Mouse (Mus musculus): ENCODE measurements around the gene Ggta1. TPM values are rescaled to one million over a fixed set of nuclear protein-coding genes. Genes with fewer than 3 reads are reported as not detected.

Gene Ggta1
- polyA plus RNA-seq, 1 experiment from 2014 or later = 16.4 TPM

DNA sequence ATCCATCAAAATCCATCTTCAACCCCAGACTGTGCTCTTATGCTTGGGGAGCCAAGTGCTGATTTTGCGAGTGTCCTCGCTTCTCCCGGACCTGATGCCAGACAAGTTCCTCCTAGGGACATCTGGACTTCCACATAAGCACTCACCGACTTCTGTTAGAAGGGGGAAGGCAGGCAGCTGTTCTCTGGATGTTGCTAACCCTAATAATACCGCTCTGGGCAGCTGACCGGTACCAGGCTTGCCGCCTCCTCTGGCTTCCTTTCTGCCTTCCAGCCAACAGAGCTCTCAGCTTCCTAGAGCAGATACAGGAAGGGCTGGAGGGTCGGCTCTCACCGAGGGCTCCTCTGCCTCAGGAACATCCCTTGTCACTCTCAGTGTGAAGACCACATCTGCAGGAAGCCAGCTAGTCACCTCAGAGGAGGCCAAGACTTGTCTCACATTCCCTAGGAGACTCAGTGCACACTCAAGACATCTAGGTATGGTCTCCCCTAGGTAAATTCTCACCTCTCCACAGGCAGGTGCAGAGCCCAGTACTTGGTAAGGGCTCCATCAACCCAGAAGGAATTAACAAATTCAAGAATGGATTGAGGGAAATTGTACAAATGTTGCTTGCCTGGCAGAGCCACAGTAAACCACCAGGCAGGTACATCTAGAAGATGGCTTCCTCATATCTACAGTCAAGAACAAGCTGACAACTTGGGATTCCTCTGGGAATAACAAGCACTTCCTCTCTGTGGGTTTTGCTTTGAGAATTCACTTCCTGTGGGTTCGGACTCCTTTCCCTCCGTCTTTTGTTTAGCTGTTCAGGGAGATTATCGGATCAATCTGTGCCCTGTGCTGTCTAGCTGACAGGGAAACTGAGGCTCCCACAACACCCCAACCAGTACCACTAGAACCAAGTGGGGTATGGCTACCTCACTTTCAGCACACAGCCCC lies 13.1 kb downstream of the Ggta1 start:
- Histone ChIP-seq H3K4me3 (ENCODE audit: low read depth, low read length) (no peak overlapping the region), H3K9ac (no peak overlapping the region), H3K27me3 (ENCODE audit: insufficient read depth, low read length) (no peaks in the 10 kb centered on the region), H3K27ac (ENCODE audit: low read depth) (no peak overlapping the region; the same call in 1 of the 2 replicates), H3K4me2 (no peak overlapping the region), H3K9me3 (ENCODE audit: low read depth, low read length) (no peaks in the 10 kb centered on the region), H3K36me3 (ENCODE audit: insufficient read depth) (no peaks in the 10 kb centered on the region), H3K4me1 (ENCODE audit: insufficient read depth) (peaks cover 14% of the 10 kb centered on the region; the same call in 1 of the 2 replicates)
- ATAC-seq (ENCODE audit: insufficient read depth) (no peak), DNase-seq (peak; percentile 19)
- TF ChIP-seq CTCF (IDR thresholded peaks at IDR 0.05; ENCODE audit: low read depth) = no peak
- 67% methylated on average over 12 of the region's 12 CpGs for WGBS

DNA sequence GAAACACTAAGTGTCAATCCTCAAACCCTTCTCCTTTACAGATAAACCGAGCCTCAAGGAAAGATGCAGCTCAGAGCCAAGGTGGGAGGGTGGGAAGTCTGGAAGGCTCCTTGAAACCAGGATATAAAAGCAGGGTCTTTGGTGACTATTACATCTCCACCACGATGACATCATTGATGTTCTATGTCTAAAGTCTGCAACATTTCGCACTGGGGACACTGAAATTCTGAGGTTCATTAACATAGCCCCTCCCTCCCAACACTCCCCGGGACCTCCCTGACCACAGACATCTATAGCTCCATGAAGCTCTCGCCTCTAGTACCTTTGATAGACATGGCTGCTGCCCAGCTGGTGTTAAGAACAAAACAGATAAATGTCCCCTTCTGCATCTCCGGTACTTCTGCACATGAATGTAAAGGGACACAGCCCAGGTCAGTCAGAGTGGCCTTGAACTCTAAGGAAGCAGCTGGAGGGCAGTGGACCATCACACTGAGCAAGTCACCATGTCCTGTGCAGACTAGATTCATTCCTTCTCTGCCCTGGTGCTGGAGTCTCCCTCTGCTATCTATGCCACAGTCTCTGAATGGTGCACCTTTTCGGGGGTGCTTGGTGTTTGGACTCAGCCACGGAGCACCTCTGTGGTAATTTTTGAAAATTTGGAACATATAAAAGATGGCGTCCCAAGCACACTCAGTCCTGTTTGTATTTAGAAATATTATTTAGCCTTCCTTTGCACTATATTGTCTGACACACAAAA lies 13.9 kb downstream of the Ggta1 start:
- Histone ChIP-seq H3K36me3 (ENCODE audit: insufficient read depth) (no peaks in the 10 kb centered on the region), H3K4me3 (ENCODE audit: low read depth, low read length) (no peak overlapping the region), H3K4me1 (ENCODE audit: insufficient read depth) (peaks cover 22% of the 10 kb centered on the region; the same call in 1 of the 2 replicates), H3K27ac (ENCODE audit: low read depth) (no peak overlapping the region; the same call in 1 of the 2 replicates), H3K9me3 (ENCODE audit: low read depth, low read length) (no peaks in the 10 kb centered on the region), H3K9ac (no peak overlapping the region), H3K27me3 (ENCODE audit: insufficient read depth, low read length) (no peaks in the 10 kb centered on the region), H3K4me2 (no peak overlapping the region)
- no peak for TF ChIP-seq CTCF (IDR thresholded peaks at IDR 0.05; ENCODE audit: low read depth)
- ATAC-seq (ENCODE audit: insufficient read depth) (no peak), DNase-seq (no peak)
- WGBS = 80% methylated on average over 9 of the region's 9 CpGs

DNA sequence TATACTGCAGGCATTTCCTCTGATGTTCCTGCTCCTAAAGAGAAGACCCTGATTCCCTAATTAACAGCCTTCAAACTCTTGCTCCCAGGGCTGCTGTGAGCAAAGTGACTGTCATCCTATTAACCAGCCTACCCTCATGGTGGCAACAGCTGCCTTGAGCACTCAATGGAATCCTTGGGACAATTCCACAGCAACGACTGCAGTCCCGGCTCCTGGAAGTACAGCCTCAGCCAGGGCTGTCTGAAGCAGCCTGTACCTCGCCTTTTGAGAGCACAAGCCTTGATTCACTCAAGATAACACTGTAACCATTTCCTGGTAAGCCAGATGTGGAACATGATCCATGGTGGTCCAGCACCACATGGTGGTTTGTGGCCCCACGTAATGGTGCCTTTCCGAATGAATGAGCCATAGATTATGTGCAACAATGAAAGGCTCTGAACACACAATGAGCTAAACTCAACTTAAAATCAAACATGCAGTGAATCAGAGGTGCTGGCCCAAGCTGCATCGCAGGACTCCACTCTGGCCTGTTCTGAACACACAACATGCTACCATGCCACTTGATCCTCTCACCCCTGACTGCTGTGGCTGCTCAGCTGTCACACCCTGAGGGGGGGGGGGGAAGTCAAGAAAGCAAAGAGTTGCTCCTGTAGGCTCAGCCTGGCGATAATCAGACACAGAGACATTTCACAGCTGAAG lies 14.7 kb downstream of the Ggta1 start:
- no peak for DNase-seq
- H3K9me3 ChIP-seq (ENCODE audit: low read depth, low read length) = no peaks in the 10 kb centered on the region
- H3K4me3 ChIP-seq (ENCODE audit: low read depth, low read length) = no peak overlapping the region
- H3K4me2 ChIP-seq = no peak overlapping the region
- H3K27me3 ChIP-seq (ENCODE audit: insufficient read depth, low read length) = no peaks in the 10 kb centered on the region
- no peak overlapping the region; the same call in 1 of the 2 replicates for H3K27ac ChIP-seq (ENCODE audit: low read depth)
- no peak overlapping the region for H3K9ac ChIP-seq
- TF ChIP-seq CTCF (IDR thresholded peaks at IDR 0.05; ENCODE audit: low read depth) = no peak
- ATAC-seq (ENCODE audit: insufficient read depth) = no peak
- no peaks in the 10 kb centered on the region for H3K36me3 ChIP-seq (ENCODE audit: insufficient read depth)
- peaks cover 22% of the 10 kb centered on the region; the same call in 1 of the 2 replicates for H3K4me1 ChIP-seq (ENCODE audit: insufficient read depth)
- 45% methylated on average over 7 of the region's 7 CpGs for WGBS

DNA sequence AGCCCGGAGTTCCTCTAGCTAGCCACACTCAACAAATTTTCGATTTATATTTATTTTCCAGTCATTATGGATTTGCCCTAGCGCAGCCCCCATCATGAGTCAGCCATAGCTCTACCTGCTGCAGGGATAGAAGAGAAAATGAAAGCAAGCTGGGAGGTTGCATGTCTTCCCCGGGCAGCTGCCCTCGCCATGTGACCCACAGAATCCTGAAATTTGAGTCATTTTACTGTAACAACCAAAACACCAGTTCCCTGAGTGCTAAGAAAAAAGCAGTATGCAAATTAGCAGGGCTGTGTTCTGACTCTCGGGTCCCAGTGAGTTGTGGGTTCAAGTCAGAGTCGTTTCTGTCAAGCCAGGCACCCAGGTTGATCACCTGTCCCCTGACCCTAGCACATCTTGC lies 15.6 kb downstream of the Ggta1 start:
- Histone ChIP-seq H3K9ac (no peak overlapping the region), H3K27me3 (ENCODE audit: insufficient read depth, low read length) (no peaks in the 10 kb centered on the region), H3K4me3 (ENCODE audit: low read depth, low read length) (no peak overlapping the region), H3K9me3 (ENCODE audit: low read depth, low read length) (no peaks in the 10 kb centered on the region), H3K36me3 (ENCODE audit: insufficient read depth) (no peaks in the 10 kb centered on the region), H3K4me2 (no peak overlapping the region), H3K4me1 (ENCODE audit: insufficient read depth) (peaks cover 22% of the 10 kb centered on the region; the same call in 1 of the 2 replicates), H3K27ac (ENCODE audit: low read depth) (peak overlapping the region; percentile 50; the same call in 1 of the 2 replicates)
- DNase-seq (no peak), ATAC-seq (ENCODE audit: insufficient read depth) (no peak)
- TF ChIP-seq CTCF (IDR thresholded peaks at IDR 0.05; ENCODE audit: low read depth) = no peak
- 76% methylated on average over 7 of the region's 7 CpGs for WGBS

DNA sequence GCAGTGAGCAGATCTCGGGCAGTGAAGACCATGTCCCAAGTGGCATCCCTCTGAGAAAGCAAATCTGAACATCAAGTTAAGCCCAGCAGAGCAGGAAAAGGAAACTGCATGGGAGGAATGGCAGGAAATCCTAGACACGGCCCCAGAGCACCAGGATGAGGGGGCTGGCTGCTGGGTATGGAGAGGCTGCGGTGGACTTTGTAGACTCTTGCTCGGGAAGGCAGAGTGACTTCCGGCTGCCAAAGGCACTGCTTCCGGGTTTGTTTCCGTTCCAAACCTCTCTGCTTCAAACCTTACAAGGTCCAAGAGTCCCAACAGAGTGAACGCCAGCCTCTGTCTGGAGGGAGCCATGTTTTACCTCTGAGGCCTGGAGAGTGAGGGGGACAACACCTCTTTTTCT lies 16.2 kb downstream of the Ggta1 start:
- no peak overlapping the region for H3K9ac ChIP-seq
- no peak overlapping the region for H3K4me3 ChIP-seq (ENCODE audit: low read depth, low read length)
- peak overlapping the region; percentile 50; the same call in 1 of the 2 replicates for H3K27ac ChIP-seq (ENCODE audit: low read depth)
- ATAC-seq (ENCODE audit: insufficient read depth) (no peak), DNase-seq (peak; percentile 50)
- 69% methylated on average over 8 of the region's 8 CpGs for WGBS
- peaks cover 23% of the 10 kb centered on the region for H3K4me1 ChIP-seq (ENCODE audit: insufficient read depth)
- no peak for TF ChIP-seq CTCF (IDR thresholded peaks at IDR 0.05; ENCODE audit: low read depth)
- no peaks in the 10 kb centered on the region for H3K9me3 ChIP-seq (ENCODE audit: low read depth, low read length)
- H3K36me3 ChIP-seq (ENCODE audit: insufficient read depth) = no peaks in the 10 kb centered on the region
- H3K27me3 ChIP-seq (ENCODE audit: insufficient read depth, low read length) = no peaks in the 10 kb centered on the region
- H3K4me2 ChIP-seq = no peak overlapping the region; the same call in 1 of the 2 replicates

DNA sequence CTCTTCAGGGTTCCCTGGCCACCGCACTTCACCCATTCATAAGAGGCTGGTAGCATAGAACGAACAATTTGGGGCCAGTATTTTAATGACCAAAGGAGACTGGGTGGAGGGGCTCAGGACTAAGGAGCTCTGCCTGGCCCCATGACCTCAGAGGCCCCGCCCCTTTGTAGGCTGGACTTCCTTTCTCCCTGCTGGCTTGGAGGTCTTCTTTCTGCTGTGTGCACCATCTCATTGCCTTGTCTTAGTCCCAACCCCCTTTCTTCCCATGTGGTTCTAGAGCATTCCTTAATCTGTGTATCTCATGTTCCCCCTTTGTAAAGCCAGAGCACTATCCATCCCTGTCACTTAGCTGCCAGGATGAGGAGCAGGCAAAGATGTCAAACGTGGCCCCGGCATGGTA lies 16.7 kb downstream of the Ggta1 start:
- peaks cover 27% of the 10 kb centered on the region for H3K4me1 ChIP-seq (ENCODE audit: insufficient read depth)
- TF ChIP-seq CTCF (IDR thresholded peaks at IDR 0.05; ENCODE audit: low read depth) = no peak

More for the DNA sequence above, 16.7 kb downstream of the Ggta1 start:
- Histone ChIP-seq H3K36me3 (ENCODE audit: insufficient read depth) (no peaks in the 10 kb centered on the region), H3K4me2 (no peak overlapping the region; the same call in 1 of the 2 replicates), H3K27ac (ENCODE audit: low read depth) (peak overlapping the region; percentile 43; the same call in 1 of the 2 replicates), H3K9ac (no peak overlapping the region), H3K27me3 (ENCODE audit: insufficient read depth, low read length) (no peaks in the 10 kb centered on the region), H3K9me3 (ENCODE audit: low read depth, low read length) (no peaks in the 10 kb centered on the region), H3K4me3 (ENCODE audit: low read depth, low read length) (no peak overlapping the region)
- DNase-seq (peak; percentile 28), ATAC-seq (ENCODE audit: insufficient read depth) (no peak)
- WGBS = 67% methylated on average over 5 of the region's 5 CpGs

Data from lung, embryonic 14.5 days (tissue).